Mouse (Mus musculus) liver, embryonic 11.5 days (tissue): ENCODE measurements around the gene Islr. TPM values are rescaled to one million over a fixed set of nuclear protein-coding genes. Genes with fewer than 3 reads are reported as not detected.

Source experiments
- ATAC-seq: fragments of 200-750 bp; cut with Nextera tagmentation; replicated peaks from 2 replicates; pipeline ENCODE4 v1.8.0; 2017; ENCODE audit warnings: moderate number of reproducible peaks, mild to moderate bottlenecking, moderate TSS enrichment, moderate library complexity; ENCODE audit not compliant: low FRiP score
- DNase-seq: peaks from one replicate; pipeline ENCODE4 v3.0.0-alpha.2; 2017; ENCODE audit warnings: low spot score
- H3K27ac ChIP-seq: fragments of 300-500 bp; sonication (generic); 2 replicates; pipeline ENCODE4 v1.5.1; 2014; ENCODE audit warnings: mild to moderate bottlenecking, low read depth, low read length, control low read depth
- H3K27me3 ChIP-seq: fragments of 300-500 bp; sonication (generic); replicated peaks from 2 replicates; pipeline ENCODE4 v1.6.1; 2014; ENCODE audit warnings: low read length, mixed read lengths; ENCODE audit not compliant: control insufficient read depth, insufficient read depth
- H3K36me3 ChIP-seq: fragments of 300-500 bp; sonication (generic); 2 replicates; pipeline ENCODE4 v1.6.1; 2014; ENCODE audit warnings: mild to moderate bottlenecking, low read length, moderate library complexity, mixed read lengths; ENCODE audit not compliant: control insufficient read depth, insufficient read depth
- H3K4me1 ChIP-seq: fragments of 300-500 bp; sonication (generic); replicated peaks from 2 replicates; pipeline ENCODE4 v1.6.1; 2014; ENCODE audit warnings: low read length, mixed read lengths; ENCODE audit not compliant: control insufficient read depth, insufficient read depth
- H3K4me2 ChIP-seq: fragments of 300-500 bp; sonication (generic); 2 replicates; pipeline ENCODE4 v1.6.1; 2014; ENCODE audit warnings: mild to moderate bottlenecking, control low read depth, moderate library complexity
- H3K4me3 ChIP-seq: fragments of 300-500 bp; sonication (generic); 2 replicates; pipeline ENCODE4 v1.5.1; 2014; ENCODE audit warnings: low read depth, low read length, control low read depth
- H3K9ac ChIP-seq: fragments of 300-500 bp; sonication (generic); 2 replicates; pipeline ENCODE4 v1.6.1; 2014; ENCODE audit warnings: low read depth, low read length, control low read depth
- H3K9me3 ChIP-seq: fragments of 300-500 bp; sonication (generic); 2 replicates; pipeline ENCODE4 v1.6.1; 2016; ENCODE audit warnings: low read length, inconsistent platforms, mixed read lengths; ENCODE audit not compliant: control insufficient read depth
- WGBS: fragments of 180-500 bp; shearing (Covaris S2); extraction: QIAGEN DNeasy Blood & Tissue Kit; methylation state at CpG from one replicate; pipeline ENCODE4 v1.1.7; 2014; 5-methylcytosine and 5-hydroxymethylcytosine counted together
- polyA plus RNA-seq: library from polyadenylated mRNA; unstranded; fragments of >200 nt; fragmentation: Nextera tagmentation; extraction: Ambion mirVana; gene quantifications from 2 replicates; pipeline ENCODE4 v1.2.1, GENCODE M21; 2014

Gene Islr
- polyA plus RNA-seq, 1 experiment from 2014 or later, result 8.5 TPM

DNA sequence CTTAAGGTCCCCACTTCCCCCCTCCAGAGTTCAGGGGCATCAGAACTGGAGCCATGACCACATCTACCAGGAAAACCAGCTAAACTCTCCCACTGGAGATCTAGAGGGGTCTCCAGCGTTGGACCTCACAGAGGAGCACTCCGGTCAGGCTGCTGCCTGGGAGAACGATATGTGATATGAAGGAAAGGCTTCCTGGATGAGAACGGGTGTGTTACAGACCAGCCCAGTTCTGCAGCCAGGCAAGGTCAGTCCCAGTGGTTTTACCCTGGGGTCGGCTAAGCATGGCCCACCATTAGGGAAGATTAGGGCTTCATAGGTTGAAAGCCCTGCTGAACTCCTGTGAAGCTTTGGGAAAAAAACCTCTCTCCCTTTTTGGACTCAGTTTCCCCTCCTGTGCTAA, 9.3 kb upstream of the Islr start:
- Histone ChIP-seq H3K9me3 (no peaks in the 10 kb centered on the region), H3K27ac (0 out of 2 replicates have a peak overlapping the region, but pooled peaks have one; percentile 6), H3K36me3 (no peaks in the 10 kb centered on the region), H3K4me1 (peaks cover 18% of the 10 kb centered on the region), H3K4me2 (peak overlapping the region; percentile 46; the same call in 1 of the 2 replicates), H3K27me3 (peaks cover 3% of the 10 kb centered on the region; the same call in 1 of the 2 replicates), H3K4me3 (no peak overlapping the region), H3K9ac (no peak overlapping the region)
- DNase-seq, result no peak
- ATAC-seq, result no peak; the same call in 1 of the 2 replicates
- WGBS, result 48% methylated on average over 5 of the region's 5 CpGs

DNA sequence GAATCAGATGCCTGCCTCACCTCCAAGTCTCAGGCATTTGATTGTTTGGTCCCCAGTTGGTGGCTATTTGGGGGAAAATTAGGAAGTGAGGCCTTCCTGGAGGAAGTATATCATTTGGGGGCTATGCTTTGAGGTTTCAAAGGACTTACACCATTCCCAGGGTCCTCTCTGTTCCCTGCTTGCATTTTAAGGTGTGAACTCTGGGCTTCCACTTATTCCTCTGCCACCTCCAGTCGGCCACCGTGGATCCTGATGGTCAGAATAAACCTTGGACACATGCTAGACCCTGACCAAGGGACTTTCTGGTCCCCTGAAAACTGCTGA, 6.2 kb upstream of the Islr start:
- DNase-seq (no peak), ATAC-seq (no peak)
- Histone ChIP-seq H3K4me2 (no peak overlapping the region), H3K27me3 (peaks cover 15% of the 10 kb centered on the region), H3K9ac (no peak overlapping the region), H3K4me3 (no peak overlapping the region), H3K27ac (no peak overlapping the region), H3K9me3 (no peaks in the 10 kb centered on the region), H3K36me3 (no peaks in the 10 kb centered on the region), H3K4me1 (peaks cover 18% of the 10 kb centered on the region)
- 81% methylated on average over 2 of the region's 2 CpGs for WGBS

DNA sequence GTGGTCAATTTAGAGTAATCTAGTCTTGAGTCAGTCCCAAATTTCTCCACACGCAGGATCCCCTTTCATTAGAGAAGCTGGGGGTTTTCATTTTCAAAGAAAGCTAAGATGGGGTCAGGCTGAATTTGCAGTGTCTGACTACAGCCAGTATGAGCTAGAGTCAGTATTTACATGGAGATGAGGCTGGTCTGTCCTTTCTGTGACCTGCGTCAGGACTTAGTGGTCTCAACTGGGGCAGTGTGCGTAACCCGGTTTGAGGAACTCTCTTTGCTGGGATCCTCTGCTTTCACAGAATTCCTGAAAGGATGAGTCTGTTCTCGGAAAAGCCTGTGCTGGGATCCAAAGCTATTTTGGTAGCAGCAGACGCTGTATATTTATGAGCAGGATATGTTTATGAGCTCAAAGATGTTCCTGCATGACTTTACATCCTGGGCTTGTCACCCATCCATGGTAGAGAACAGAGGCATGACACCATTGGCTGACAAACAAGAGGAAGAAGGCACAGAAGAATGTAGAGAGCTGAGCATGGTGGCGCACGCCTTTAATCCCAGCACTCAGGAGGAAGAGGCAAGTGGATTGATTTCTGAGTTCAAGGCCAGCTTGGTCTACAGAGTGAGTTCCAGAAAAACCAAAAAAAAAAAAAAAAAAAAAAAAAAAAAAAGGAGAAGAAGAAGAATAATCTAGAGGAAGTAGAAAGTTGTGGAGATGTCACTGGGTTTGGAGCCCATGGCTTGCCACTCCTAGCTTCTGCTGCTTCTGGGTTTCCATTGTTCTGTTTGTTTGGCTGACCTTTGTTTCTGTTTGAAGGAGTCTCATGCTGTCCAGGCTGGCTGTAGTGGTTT, 5.6 kb upstream of the Islr start:
- Histone ChIP-seq H3K9ac (no peak overlapping the region), H3K4me2 (no peak overlapping the region), H3K4me3 (no peak overlapping the region), H3K4me1 (peaks cover 13% of the 10 kb centered on the region), H3K27me3 (peaks cover 19% of the 10 kb centered on the region), H3K27ac (no peak overlapping the region), H3K36me3 (no peaks in the 10 kb centered on the region), H3K9me3 (no peaks in the 10 kb centered on the region)
- DNase-seq (no peak), ATAC-seq (no peak)
- WGBS, result 75% methylated on average over 8 of the region's 8 CpGs

DNA sequence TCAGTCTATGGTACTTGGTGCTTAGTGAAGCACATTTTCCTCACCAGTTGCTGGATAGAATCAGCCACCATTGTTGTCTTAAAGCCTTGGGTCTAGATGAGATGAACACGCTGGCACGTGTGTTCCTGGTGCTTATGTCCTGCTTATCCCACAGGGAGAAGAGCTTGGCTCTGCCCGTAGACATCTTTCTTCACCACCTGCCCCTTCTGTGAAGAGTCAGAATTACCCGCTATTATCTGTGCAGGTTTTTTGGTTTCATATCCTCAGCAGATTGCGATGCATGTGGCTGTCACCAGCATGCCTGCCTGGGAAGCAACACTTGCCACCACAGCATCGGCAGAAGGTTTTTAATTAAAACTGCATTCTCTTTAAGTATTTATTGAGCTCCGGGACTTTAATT, 1.9 kb upstream of the Islr start:
- no peak overlapping the region for H3K9ac ChIP-seq
- no peaks in the 10 kb centered on the region for H3K9me3 ChIP-seq
- H3K4me1 ChIP-seq, result no peaks in the 10 kb centered on the region; the same call in 1 of the 2 replicates
- H3K27me3 ChIP-seq, result peaks cover 51% of the 10 kb centered on the region
- WGBS, result 87% methylated on average over 7 of the region's 7 CpGs
- no peaks in the 10 kb centered on the region for H3K36me3 ChIP-seq
- ATAC-seq (no peak), DNase-seq (no peak)
- H3K4me3 ChIP-seq, result no peak overlapping the region
- H3K4me2 ChIP-seq, result no peak overlapping the region
- no peak overlapping the region for H3K27ac ChIP-seq

DNA sequence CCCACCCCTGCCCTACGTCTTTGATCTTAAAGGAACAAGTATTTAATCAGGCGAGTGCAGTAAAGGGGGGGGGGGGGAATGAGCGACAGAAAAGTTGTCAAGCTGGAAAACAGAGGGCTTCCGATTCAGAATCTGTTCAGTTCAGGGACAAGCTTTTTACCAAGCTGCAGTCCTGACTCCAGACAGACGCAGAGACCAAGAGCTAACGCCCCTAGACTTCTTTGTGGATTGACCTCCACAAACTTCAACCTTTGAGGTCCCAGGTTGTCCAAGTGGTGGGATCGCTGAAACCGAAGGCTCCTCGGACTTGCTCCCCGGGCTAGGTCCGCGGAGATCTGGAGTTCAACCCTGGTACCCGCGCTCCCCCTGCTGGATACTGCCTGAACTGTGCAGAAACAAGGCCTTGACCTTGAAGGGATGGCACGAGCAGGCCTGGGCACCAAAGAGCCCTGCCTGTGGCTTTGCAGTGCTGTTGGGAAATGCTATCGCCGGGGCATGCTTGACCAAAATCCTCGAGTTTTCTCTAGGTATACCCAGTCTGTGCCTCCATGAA, 418 bp upstream of the Islr start:
- DNase-seq (peak; percentile 86), ATAC-seq (peak; percentile 64)
- peak overlapping the region; percentile 64 for H3K4me2 ChIP-seq
- H3K36me3 ChIP-seq, result no peaks in the 10 kb centered on the region
- H3K9me3 ChIP-seq, result no peaks in the 10 kb centered on the region
- H3K27me3 ChIP-seq, result peaks cover 66% of the 10 kb centered on the region
- no peak overlapping the region for H3K27ac ChIP-seq
- H3K9ac ChIP-seq, result no peak overlapping the region
- no peaks in the 10 kb centered on the region; the same call in 1 of the 2 replicates for H3K4me1 ChIP-seq
- 3% methylated on average over 18 of the region's 18 CpGs for WGBS
- H3K4me3 ChIP-seq, result peak overlapping the region; percentile 41

DNA sequence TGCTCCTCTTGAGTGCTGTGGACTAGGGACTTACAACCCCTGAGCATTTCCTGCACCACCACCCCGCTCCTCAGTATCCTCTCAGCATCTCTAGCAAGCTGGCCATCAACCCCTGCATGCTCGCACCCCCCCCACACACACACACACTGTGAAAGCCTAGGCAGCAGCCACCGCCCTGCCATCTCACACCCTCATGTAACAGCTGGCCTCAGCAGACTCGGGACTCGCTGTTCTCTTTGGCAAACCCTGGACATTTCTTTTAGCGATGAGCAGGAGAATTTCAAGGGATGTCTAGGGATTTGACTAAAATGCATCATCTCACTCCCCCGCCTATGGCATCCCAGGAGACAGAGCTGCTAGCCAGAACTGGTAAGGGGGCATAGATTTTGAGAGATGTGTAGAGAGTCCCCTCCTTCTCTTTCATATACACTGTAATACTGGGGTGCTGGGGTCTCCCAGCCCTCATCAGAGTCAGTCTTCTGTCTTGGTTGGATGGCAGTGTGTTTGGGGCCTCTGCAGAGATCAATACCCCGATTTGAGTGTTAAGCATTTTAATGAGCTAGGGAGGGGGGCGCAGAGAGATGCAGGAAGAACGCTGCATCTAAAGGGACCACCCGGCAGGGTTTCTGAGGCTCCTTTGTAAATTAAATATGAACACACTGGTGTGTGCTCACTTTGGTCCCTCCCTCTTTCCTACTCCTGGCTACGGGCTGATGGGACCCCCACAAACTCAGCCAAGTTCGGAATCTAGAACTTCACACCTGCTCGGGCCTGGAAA, 1.2 kb downstream of the Islr start:
- DNase-seq, result peak; percentile 32
- Histone ChIP-seq H3K36me3 (no peaks in the 10 kb centered on the region), H3K9ac (no peak overlapping the region), H3K4me1 (peaks cover 8% of the 10 kb centered on the region), H3K4me3 (no peak overlapping the region), H3K9me3 (no peaks in the 10 kb centered on the region), H3K27ac (no peak overlapping the region), H3K4me2 (no peak overlapping the region), H3K27me3 (peaks cover 83% of the 10 kb centered on the region)
- no peak for ATAC-seq
- WGBS, result 4% methylated on average over 14 of the region's 14 CpGs

DNA sequence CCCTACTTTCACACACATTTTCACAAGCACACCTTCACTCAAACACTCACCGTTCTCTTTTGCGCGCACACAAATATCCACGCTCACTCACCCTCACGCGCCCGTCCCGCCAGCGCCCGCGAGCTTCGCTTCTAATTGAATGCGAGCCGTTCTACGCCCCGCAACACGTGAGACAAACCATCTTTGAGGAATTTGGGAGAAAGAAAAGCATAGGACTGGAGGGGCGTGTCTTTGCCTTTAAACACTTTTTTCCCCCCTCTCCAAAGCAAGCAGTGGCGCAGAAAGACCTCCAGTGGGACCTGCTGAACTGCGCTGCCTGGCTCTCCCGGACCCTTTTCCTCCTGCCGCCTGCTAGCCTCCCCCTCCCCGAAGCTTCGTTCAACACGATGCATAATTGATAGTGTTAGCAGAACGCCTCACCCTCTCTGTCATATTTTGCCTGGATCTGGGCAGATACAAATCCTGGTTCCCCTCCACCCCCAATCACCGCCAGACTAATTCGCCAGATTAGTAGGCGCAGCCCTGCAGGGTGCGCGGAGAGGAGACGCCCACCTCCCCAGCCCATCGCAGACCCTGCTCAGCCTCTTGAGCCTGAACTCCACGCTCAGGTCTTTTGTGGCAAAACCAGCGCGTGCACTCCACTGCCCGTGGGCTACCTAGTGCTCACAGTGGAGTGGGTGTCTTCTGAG, 2.1 kb downstream of the Islr start:
- Histone ChIP-seq H3K27ac (no peak overlapping the region), H3K4me3 (no peak overlapping the region), H3K4me1 (peaks cover 8% of the 10 kb centered on the region), H3K4me2 (no peak overlapping the region), H3K27me3 (peaks cover 86% of the 10 kb centered on the region), H3K36me3 (no peaks in the 10 kb centered on the region), H3K9ac (no peak overlapping the region), H3K9me3 (no peaks in the 10 kb centered on the region)
- WGBS, result 5% methylated on average over 37 of the region's 37 CpGs
- DNase-seq, result peak; percentile 29
- ATAC-seq, result no peak

DNA sequence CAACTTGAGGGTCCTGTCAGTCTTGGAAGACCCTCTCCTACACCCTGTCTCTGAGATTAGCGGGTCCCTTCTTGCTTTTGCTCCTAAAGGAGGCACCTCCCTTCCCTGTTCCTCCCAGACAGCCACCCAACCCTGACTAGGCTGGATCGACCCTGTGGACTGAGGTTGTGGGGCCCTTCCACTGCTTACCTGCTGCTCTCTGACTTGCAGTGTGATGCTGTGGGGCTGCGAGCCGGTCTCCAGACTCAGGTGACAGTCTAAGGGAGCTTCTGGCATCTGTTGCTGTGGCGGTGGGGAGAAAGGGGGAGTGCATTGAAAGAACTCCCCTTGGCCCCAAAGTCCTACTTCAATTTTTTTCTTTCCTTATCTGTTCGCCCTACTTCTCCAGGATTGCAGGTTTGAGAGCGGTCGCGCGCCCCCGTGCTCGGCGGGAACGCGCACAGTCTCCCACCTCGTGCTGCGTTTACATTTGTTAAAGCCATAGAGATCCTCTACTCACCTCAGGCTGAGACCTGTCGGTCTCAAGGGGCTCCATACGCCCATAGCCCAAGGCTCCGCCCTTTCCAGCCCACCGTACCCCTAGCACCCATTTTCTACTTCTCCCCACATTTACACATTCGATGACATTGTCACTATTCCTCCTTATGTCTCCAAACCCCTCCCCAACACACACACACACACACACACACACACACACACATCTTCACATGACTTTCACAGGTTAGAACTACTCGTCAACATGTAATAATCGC, 2.8 kb downstream of the Islr start:
- no peak for ATAC-seq
- Histone ChIP-seq H3K36me3 (no peaks in the 10 kb centered on the region), H3K9me3 (no peaks in the 10 kb centered on the region), H3K27me3 (peaks cover 87% of the 10 kb centered on the region), H3K4me3 (no peak overlapping the region), H3K27ac (no peak overlapping the region), H3K4me1 (peaks cover 8% of the 10 kb centered on the region), H3K9ac (no peak overlapping the region), H3K4me2 (no peak overlapping the region)
- WGBS, result 5% methylated on average over 24 of the region's 24 CpGs
- peak; percentile 32 for DNase-seq
